Mouse (Mus musculus): ENCODE data around the gene Jmjd1c.

Jmjd1c gene

GRCm38 (mm10) chr10:67085916-67086315 is 10.0 kb upstream of the Jmjd1c start:
- TF ChIP-seq GATA4 (IDR thresholded peaks at IDR 0.05; ENCODE audit: insufficient replicate concordance, low read length), result no peak

DNA sequence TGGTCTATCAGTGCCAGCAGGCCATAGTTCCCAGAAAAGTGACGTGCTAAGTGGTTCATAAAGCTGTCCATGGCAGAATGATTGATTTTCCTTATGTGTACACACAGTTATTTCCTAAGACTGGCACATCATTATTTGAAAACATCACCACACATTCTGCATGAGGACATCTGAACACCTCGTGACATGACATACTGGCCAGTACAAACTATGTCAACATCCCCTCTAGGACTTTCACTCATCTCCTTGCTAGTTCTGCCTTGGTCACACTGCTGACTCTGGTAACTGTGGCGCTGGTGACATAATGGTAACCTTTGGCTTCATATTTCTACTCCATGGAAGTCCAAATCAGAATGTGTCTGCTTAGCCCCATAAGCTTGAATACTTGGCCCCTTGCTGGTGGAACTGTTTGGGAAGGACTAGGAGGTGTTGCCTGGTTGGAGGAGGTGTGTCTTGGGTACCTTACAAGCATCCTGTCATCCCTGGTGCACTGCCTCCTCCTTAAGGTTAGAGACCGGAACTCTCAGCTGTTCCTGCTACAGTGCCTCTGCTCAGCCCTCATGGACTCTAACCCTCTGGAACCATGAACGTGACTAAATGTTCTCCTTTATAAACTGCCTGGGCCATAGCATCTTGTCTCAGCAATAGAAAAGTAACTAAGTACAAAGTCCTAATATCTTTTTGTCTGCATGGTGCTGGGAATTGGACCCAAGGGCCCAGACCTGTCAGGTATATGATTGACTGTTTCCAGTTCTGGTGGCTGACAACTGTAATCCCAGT is 8.3 kb upstream of the Jmjd1c start:
- TF ChIP-seq GATA4 (IDR thresholded peaks at IDR 0.05; ENCODE audit: insufficient replicate concordance, low read length), result no peak

DNA sequence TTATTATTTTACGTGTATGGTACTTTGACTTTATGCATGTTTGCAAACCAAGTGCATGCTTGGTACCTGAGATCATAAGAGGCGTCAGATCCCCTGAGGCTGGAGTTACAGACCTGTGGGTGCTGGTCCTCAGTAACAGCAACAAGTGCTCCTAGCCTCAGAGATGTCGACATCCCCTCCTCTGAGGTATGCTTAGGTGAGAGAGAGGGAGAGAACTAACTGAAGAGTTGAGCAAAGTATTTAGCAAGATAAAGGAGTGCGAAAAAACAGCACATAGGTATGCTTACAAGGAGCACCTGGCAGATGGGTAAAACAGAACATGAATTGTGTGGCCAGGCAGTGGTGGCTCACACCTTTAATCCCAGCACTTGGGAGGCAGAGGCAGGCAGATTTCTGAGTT is 5.3 kb upstream of the Jmjd1c start:
- no peak for TF ChIP-seq GATA4 (IDR thresholded peaks at IDR 0.05; ENCODE audit: insufficient replicate concordance, low read length)

GRCm38 (mm10) chr10:67094922-67095321 is 1.0 kb upstream of the Jmjd1c start:
- TF ChIP-seq GATA4 (IDR thresholded peaks at IDR 0.05; ENCODE audit: insufficient replicate concordance, low read length), result no peak

DNA sequence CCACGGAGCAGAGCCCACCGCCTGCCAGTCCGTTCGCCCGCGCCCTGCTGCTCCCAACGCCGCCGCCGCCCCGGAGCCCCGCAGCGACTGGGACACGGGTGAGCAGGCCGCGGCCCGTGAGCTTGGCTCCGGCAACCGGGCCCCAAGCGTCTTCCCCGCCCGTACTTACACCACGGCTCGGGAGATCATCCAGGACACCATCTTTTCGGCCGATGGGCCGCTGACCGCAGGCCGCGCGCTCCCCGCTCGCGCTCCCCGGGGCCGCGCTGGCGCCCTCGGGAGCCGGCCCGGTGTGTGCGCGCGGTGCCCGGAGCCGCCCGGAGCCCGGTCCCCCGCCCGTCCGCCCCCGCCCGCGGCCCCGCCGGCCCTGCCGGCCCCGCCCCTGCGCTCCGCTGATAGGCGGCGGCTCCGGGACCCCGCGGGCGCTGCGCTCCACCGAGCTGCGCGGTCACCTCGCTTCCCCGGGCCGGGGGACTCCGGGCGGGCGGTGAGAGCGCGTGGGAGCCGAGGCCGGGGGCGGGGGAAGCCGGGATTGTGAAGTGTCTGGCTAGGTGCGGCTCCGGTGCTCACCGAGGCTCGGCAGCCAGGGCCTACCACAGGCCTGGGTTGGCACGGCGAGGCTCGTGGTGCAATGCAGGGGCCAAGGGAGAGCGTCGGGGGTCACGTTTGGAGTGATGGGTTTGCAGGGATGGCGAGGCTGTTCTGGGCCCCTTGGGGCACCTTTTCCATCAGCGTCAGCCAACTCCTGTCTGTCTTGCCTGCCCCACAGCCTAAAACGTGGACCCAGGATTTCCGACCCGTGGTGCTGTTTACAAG is 904 bp downstream of the Jmjd1c start, which contains the start of gene Reep3:
Reep3 (minus strand) TSS at position 325 of the 816 bp plus-strand sequence.
- no peak for TF ChIP-seq GATA4 (IDR thresholded peaks at IDR 0.05; ENCODE audit: insufficient replicate concordance, low read length)

DNA sequence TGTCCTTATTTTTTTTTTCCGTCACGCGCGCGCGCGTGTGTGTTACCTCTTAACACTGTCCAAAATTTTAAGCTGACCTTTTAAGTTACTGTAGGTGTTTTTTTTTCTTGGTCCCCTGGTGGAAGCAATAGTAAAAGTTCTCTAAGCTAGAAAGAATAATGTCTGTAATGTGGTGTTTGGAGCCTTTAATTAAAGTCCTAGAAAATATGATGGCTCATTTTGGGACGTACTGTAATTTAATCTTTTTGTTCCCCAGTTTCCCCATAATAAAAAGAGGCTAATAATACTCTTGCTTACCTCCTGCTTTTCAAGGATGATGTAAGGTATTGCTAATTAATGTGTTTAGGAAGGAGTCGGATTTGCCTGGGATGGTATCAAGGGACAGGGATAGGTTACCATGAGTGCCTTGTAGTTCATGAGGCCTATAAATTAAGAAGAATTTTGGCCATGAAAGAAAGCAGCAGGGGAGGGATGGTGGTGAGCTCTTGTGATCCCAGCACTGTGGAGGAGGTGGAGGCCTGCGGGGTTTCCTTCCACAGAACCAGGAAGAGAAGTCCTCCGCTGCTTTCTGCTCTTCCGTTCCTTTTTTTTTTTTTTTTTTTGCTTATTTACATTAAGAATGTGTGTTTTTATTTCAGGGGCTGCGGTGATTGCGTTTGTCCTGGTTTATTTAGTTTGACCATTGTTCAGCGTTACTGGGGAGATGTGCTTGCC is 1.7 kb downstream of the Jmjd1c start:
- TF ChIP-seq GATA4 (IDR thresholded peaks at IDR 0.05; ENCODE audit: insufficient replicate concordance, low read length), result no peak

DNA sequence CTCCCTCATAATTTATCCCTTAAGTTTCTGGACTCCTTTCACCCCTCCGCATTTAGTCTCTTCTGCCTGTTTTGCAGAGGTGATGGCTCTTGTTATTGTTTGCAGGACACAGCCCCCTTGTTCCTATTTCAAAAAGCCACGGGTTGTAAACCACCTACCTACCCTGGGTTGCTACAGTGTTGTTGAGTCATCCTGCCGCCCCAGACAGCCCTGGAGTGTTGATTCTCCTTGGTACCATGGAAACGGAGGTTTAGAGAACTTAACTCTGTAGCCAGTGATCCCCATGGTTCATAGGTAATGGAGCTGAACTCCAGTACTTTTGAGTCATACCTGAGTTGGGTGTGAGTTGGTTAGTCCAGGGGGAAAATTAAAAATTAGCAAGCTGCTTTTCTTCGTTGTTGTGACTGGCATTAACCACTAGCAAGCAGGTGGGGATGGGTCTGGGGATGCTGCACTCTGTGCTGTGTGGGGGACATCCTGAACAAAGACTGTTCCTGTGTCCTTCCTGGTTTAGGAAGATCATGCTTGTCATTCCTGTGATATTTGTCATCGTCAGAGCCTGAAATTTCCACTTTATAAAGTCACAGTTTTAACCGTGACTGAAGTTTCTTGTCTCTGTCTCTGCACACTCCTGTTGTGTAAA is 2.6 kb downstream of the Jmjd1c start:
- TF ChIP-seq GATA4 (IDR thresholded peaks at IDR 0.05; ENCODE audit: insufficient replicate concordance, low read length), result no peak

DNA sequence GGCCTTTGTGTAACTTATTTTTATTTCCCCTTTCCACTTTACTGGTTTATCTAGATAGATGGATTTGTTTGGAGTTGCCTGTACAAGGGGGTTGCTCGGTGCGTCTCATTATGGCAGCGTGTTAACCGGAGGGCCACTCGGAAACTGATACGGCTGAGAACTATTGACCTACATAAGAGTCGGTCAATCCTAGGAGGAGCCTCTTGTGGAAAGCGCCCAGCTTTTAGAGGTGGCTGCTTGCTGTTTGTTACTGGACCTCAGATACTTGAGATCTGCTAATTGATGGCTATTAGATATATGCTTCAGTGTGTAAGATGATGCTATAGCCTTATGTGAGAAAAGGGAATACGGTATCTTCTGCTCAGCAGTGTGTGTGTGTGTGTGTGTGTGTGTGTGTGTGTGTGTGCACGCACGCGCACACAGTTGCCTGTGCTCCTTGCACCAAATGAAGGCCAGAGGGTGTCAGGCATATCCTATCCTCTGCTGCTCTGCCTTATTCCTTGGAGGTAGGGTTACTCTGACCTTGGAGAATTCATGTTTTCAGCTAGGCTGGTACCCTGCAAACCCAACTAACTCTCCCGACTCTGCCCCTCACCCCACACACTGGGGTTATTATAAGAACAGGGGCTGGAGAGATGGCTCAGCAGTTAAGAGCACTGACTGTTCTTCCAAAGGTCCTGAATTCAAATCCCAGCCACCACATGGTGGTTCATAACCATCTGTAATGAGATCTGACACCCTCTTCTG is 3.4 kb downstream of the Jmjd1c start:
- TF ChIP-seq GATA4 (IDR thresholded peaks at IDR 0.05; ENCODE audit: insufficient replicate concordance, low read length), result no peak

DNA sequence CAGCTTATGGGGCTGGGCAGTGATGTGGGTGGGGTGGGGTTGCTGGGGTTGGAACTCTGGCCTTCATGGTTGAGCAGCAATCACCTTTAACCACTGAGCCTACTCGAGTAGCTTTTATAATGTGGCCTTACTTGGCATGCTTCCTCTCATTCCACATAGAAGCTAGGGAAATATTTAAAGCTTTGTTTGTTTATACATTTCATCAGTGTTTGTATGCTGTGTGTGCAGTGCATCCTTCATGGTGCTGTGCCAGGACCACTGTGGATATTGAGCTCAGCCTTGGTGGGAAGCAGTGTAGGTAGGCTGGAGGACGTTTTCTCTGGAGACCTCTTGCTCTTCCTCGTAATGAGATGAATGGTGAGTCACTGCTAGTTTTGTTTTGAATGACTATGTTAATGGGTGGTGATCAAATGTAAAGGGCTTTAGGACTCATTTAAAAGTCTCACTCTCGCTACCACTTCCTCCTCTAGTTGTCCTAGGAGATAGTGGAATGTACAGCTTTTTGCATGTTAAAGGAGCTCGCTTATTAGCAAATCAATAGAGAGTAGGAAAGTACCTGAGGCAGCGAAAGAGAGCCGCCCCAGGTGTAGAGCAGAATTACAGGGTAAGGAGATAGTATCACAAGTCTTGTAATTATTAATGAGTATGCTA is 4.2 kb downstream of the Jmjd1c start:
- TF ChIP-seq GATA4 (IDR thresholded peaks at IDR 0.05; ENCODE audit: insufficient replicate concordance, low read length), result no peak

GRCm38 (mm10) chr10:67100831-67101251 is 4.9 kb downstream of the Jmjd1c start:
- TF ChIP-seq GATA4 (IDR thresholded peaks at IDR 0.05; ENCODE audit: insufficient replicate concordance, low read length), result no peak

DNA sequence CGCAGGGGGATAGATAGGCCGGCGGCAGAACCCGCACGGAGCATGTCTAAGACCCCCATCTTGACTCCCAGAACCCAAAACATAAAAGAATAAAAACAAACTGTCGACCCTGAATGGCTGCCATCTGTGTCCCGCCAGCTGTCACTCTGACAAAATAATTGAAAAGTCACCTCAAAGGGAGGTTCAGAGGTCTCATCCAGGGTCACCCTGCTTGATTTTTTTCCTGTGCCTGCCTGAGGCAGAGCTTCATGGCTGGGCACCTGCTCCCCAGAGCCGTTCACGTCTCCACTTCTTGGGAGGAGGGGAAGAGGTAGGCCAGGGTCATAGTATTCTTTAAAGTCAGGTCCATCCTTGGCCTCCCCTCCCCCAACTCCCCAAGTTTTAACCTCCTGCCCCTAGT is 8.6 kb downstream of the Jmjd1c start:
- no peak for TF ChIP-seq GATA4 (IDR thresholded peaks at IDR 0.05; ENCODE audit: insufficient replicate concordance, low read length)

- TF ChIP-seq GATA4 (IDR thresholded peaks at IDR 0.05; ENCODE audit: insufficient replicate concordance, low read length), result peak; percentile 52; the same call in 1 of the 2 replicates
Measured at GRCm38 (mm10) chr10:67105331-67106217, 9.6 kb downstream of the Jmjd1c start.

- no peak for TF ChIP-seq GATA4 (IDR thresholded peaks at IDR 0.05; ENCODE audit: insufficient replicate concordance, low read length)
Measured at GRCm38 (mm10) chr10:67106400-67106799, 10.5 kb downstream of the Jmjd1c start.
